Mouse (Mus musculus): ENCODE measurements around the gene Coro1a.
A peak's percentile ranks its signal among the peaks of the same experiment; 100 is the strongest.

The Coro1a gene

GRCm38 (mm10) chr7:126708175-126708952 is 777 bp upstream of the Coro1a start:
- DNase-seq (ENCODE audit: low spot score), result no peak

- DNase-seq (ENCODE audit: low spot score), result no peak
Measured at GRCm38 (mm10) chr7:126704121-126704980, 3.2 kb downstream of the Coro1a start.

GRCm38 (mm10) chr7:126703757-126704077 is 3.9 kb downstream of the Coro1a start:
- DNase-seq (ENCODE audit: low spot score), result no peak

- DNase-seq (ENCODE audit: low spot score), result no peak
Measured at GRCm38 (mm10) chr7:126702861-126703756, 4.5 kb downstream of the Coro1a start.

DNA sequence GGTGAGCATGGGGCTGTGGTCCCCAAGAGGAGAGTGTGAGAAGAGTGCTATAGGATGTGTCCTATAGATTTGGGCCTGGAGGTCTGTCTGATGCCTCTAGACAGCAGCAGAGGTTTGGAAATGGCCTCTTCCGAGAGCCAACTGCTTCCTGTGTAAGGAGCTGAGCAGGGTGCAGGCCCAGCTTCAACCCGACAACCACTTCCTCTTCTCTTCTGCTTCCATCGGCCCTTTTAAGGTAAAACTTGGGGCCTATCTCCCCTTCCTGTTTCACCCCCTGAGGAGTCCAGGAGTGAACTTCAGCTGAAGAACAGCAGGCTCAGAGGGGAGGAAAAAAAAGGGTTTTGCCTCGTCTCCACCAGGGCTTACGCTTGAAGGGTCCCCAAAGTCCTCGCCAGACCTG is 5.2 kb downstream of the Coro1a start:
- DNase-seq (ENCODE audit: low spot score), result no peak

DNA sequence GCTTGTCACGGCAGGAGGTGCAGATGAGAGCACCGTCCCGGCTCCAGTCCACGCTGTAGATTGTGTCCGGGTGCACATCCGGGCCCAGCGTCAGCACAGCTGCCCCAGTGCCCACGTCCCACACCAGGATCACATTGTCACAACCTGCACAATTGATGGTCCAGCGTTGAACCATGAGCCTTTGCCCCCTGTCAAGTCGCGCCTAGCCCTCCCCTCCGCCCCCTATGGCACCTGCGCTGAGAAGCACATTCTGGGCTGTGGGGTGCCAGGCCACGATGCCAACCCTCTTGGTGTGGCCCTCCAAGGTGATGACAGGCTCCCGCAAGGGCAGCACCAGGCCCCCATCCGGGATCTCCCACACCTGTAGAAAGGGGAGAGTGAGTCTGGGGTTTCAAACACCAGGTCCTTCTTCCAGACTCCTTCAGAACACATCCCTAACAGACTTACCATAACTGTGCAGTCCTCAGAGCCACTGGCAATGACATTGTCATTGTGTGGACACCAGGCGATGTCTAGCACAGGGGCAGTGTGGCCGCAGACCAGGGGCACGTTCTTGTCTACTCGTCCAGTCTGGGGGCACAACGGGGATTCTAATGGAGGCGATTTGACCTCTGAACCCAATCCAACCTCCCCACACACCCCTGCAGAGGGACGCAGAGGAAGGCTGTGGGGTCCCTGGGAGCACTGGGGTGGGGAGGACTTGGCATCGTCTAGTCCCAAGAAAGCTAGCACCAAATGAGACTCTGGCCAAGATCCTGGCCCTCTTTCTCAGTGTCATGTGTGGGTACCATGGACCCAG is 5.8 kb downstream of the Coro1a start:
- no peak for DNase-seq (ENCODE audit: low spot score)

GRCm38 (mm10) chr7:126701070-126701469 is 6.5 kb downstream of the Coro1a start:
- peak; percentile 71 for DNase-seq (ENCODE audit: low spot score)

DNA sequence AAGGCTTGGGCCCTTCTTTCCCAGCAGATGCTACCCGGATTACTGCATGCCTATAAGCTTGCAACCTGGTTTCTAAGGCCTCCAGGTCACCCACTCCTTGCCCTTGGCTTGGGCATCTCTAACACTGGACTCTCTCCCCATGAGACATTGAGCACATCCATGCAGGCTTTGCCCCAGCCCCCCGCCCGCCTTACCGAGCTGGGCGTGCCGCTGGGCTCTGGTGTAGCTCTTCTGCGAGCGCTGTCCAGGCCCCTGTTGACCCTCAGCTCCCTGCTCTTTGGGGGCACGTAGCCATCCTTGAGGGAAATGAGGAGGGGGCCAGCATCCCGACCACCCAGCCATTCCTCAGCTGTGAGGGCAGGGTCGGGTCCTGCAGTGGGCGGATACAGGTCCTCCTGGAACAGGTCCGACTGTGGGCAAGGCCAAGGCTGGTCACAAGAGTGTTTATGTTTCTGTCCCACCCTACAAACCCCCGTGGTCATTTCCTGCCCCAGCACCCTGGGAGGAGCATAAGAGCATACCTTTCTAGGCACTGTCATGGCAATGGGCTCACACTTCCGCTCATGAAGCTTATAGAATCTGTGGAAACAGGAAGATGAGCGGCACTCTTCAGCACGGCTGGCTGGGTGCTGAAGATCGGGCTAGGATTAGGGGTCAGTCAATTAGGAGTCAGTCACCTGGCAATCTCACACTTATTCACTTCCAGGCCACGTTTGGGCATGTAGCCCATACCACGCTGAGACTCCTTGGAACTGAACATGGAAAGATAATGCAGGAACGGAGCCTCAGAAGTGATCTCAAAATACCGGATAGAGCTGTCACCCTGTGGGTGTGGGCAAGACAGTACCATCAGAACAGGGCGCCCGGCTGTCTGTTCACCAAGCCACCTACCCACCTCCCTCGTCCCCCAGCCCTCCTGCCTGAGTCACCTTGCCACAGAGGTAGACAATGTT is 7.2 kb downstream of the Coro1a start:
- DNase-seq (ENCODE audit: low spot score), result no peak

DNA sequence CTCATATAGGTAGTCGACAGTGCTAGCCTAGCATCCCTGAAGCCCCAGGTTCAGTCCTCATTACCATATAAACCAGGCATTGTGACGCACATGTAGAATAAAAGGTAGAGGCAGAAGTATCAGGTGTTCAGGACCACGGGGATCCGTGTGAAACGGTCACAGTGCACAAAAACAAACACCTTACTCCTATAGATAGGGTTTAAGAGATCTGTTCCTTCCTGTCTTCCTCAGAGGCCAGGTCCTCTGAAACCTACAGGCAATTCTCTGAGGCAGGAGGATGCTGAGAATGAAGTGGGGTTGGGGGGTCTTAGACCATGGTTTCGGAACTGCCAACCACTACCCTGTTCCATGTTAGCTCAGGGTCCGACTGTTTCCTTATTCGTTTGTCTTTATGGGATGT is 9.7 kb downstream of the Coro1a start:
- no peak for DNase-seq (ENCODE audit: low spot score)

- no peak for DNase-seq (ENCODE audit: low spot score)
Measured at GRCm38 (mm10) chr7:126696886-126697285, 10.7 kb downstream of the Coro1a start.

GRCm38 (mm10) chr7:126696303-126696702 is 11.3 kb downstream of the Coro1a start:
- DNase-seq (ENCODE audit: low spot score), result no peak

- peak; percentile 73 for DNase-seq (ENCODE audit: low spot score)
Measured at GRCm38 (mm10) chr7:126695631-126696207, 11.9 kb downstream of the Coro1a start, which contains the start of gene Slx1b. Slx1b (minus strand) TSS chr7:126695784.

DNA sequence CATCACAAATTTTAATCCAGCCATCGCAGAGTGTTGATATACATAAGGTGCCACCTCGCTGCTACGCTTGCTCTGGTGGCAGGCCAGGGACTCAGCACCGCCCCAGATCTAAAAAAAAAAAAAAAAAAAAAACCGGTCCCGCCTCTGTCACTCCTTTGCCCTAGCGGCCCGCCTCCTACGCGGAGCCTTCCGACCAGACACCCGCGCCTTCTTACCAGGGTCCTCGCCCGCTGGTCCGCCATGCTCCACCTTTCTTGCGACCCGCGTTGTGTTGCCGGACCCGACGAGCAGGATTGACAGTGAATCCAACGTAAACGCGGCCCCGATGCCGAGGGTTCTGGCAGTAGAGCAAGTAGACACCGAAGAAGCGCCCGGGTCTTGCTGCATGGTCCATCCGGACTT is 12.4 kb downstream of the Coro1a start, which contains the start of gene Bola2:
Gene Bola2 (plus strand): TSS at position 192 of the 402 bp plus-strand sequence.
- no peak for DNase-seq (ENCODE audit: low spot score)

GRCm38 (mm10) chr7:126694441-126695051 is 13.0 kb downstream of the Coro1a start:
- DNase-seq (ENCODE audit: low spot score), result no peak

- no peak for DNase-seq (ENCODE audit: low spot score)
Measured at GRCm38 (mm10) chr7:126693781-126694180, 13.8 kb downstream of the Coro1a start.

- DNase-seq (ENCODE audit: low spot score), result no peak
Measured at GRCm38 (mm10) chr7:126693256-126693655, 14.3 kb downstream of the Coro1a start.

DNA sequence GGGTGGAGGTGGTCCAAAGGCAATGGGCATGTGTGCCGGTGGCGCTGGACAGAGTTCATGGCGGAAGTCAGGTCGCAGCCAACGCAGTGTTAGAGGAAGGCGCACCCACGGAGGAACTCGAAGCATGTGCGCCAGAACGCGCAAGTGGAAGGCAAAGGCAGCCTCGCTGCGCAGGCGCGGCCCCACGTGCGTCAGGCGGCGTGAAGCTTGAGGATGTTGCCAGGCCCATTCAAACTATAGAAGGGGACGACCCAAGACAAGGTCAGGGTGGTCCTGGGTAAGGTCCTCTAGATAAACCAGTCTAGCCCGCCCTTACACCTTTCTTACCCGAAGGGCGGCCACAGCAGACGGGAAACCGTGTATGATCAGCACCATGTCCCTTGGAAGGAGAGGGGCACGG is 15.2 kb downstream of the Coro1a start:
- no peak for DNase-seq (ENCODE audit: low spot score)

- no peak for DNase-seq (ENCODE audit: low spot score)
Measured at GRCm38 (mm10) chr7:126691676-126692075, 15.9 kb downstream of the Coro1a start.

DNA sequence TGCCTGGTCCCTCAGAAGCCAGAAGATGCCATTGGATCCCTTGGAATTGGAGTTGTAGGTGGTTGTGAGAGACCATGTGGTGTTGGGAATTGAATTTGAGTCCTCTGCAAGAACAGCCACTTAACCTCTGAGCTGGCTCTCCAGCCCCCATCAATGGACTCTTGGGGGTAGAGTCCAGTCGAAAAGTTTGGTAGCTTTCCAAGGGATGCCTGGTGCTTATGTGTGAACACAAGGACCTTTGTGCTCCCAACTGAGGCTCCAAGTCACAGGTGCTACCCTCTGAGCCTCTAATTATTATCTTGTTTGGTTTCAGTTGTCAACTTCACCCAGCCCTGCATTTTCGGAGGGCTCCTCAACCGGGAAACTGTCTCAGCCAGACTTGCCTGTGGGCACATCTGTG is 16.9 kb downstream of the Coro1a start:
- no peak for DNase-seq (ENCODE audit: low spot score)

All from urinary bladder, postnatal 10 days (tissue).